Mouse (Mus musculus) cortical plate, adult 2 months (tissue): ENCODE data around the gene Amz2.

Experiments used
- CTCF ChIP-seq: fragments of 200-500 bp; IDR thresholded peaks from 2 replicates; pipeline ENCODE4 v1.5.1; 2011; ENCODE audit warnings: mild to moderate bottlenecking, control low read depth, low read length; ENCODE audit not compliant: insufficient read depth; ENCODE audit errors: extremely low read depth
- POLR2A ChIP-seq: fragments of 200-500 bp; IDR thresholded peaks from 2 replicates; pipeline ENCODE4 v1.6.1; 2011; ENCODE audit warnings: mild to moderate bottlenecking, low read length, control low read depth; ENCODE audit not compliant: insufficient read depth; ENCODE audit errors: extremely low read depth

DNA sequence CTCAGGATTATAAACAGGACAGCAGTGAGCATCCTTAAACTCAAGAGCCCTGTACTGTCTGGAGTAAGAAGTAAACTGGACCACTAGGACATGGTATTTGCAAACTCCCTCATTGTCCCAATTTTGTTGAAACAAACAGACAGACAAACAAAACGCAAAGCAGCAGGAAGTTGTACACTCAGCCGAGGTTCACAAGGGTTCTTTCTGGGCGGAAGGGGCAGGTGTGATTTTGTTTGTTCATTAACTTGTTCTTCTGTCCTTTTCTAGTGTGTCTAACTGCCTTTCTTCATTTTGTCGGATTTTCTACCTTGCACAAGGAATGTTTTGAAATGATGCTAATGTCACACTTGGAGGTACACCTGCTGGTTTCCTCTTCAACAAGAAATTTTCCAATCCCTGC is 6.3 kb upstream of the Amz2 start:
- TF ChIP-seq POLR2A, result no peak
- no peak for TF ChIP-seq CTCF
